In the genomic region with DNA sequence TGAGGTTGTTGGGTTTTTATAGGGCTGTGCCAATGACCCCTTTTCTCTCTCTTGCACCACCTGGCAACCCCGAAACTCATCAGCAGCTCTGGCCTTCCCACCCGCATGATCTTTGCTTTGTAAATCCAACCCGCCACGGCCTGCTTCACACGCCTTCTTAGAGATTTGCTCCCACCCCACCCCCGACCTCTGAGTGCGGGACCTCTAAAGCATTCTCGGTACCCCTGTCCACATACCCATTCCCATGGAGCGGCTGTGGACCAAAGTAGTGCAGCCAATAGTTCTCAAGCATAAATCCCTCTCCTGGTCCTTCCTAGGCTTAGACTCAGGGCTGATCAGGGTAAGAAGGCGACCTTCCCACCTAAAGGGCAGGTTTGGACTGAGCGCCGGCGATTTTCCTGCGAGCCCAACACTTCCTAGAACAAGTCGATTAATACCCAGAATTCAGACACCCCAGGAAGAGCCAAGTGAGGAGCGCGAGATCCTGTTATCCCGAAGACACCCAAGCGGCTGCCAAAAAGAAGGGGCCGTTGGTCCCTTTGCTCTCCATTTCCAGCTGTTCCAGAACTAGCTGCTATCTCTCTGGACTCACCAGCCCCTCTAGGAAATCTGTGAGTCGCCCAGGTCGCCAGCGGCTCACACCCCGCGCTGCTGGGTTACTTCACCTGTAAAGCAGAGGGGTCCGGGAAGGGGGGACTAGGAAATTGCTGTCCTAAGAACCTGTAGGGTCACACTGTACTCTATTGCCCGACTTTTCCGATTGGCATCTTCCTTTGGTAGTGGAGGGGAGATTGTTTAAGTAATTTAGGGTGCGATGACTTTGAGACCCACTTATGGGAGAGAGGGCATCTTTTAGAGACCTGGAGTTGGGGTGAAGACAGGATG, we compare ENCODE assay signal across 14 mouse cellular contexts. TPM values are rescaled to one million over a fixed set of nuclear protein-coding genes. Genes with fewer than 3 reads are reported as not detected.
DNase-seq lines count a peak whose midpoint lies in the region; ATAC-seq and TF ChIP-seq lines count a peak whose summit lies in the region.
"Had no signal": no experiment of that assay in that cellular context is flagged by ENCODE, and none has a peak within 500 bp of the region (broad histone marks: within the 10 kb centered on the region; RNA-seq: fewer than 3 reads in every experiment).

No protein-coding gene starts in this region.

- H3K4me2 ChIP-seq in kidney, postnatal 0 days (ENCODE audit: low read length): peak overlapping the region; percentile 63
- H3K4me2 ChIP-seq in neural tube, embryonic 15.5 days: peak overlapping the region; percentile 70

- H3K27ac ChIP-seq in kidney, postnatal 0 days: no peak overlapping the region
- peak overlapping the region; percentile 83 for H3K27ac ChIP-seq in neural tube, embryonic 15.5 days (replicated peaks)
- H3K27ac ChIP-seq: liver, embryonic 14.5 days had no signal

- peak overlapping the region; percentile 58 for H3K4me3 ChIP-seq in kidney, postnatal 0 days (replicated peaks; ENCODE audit: low read depth, low read length)
- H3K4me3 ChIP-seq in neural tube, embryonic 15.5 days (replicated peaks): peak overlapping the region; percentile 50

- H3K27me3 ChIP-seq in kidney, postnatal 0 days (ENCODE audit: insufficient read depth, low read length): peaks cover 44% of the 10 kb centered on the region
- peaks cover 75% of the 10 kb centered on the region for H3K27me3 ChIP-seq in neural tube, embryonic 15.5 days (replicated peaks)

- peak; percentile 36 for DNase-seq in cerebellum, adult 11 months
- no peak for DNase-seq in cerebellum, postnatal 4 days (ENCODE audit: low spot score in 2 of 2)
- DNase-seq in kidney, postnatal 0 days (ENCODE audit: low spot score): no peak
- DNase-seq in kidney, adult 8-10 months: no peak
- peak; percentile 16 for DNase-seq in induced T-regulatory cell, adult 2 months (ENCODE audit: low read depth)
- DNase-seq in left cerebral cortex, postnatal 10 days (ENCODE audit: extremely low spot score in 1 of 2, low spot score in 2 of 2): no peak
- DNase-seq: gastrocnemius, postnatal 10 days; heart, postnatal 14 days had no signal

- H3K36me3 ChIP-seq in kidney, postnatal 0 days (ENCODE audit: insufficient read depth, low read length): no peaks in the 10 kb centered on the region
- H3K36me3 ChIP-seq in neural tube, embryonic 15.5 days: no peaks in the 10 kb centered on the region
- H3K36me3 ChIP-seq: G1E had no signal

- 7% methylated on average over 29 of the region's 29 CpGs for WGBS in kidney, postnatal 0 days
- WGBS in neural tube, embryonic 15.5 days: 2% methylated on average over 29 of the region's 29 CpGs

- TF ChIP-seq CTCF in kidney, postnatal 0 days (IDR thresholded peaks at IDR 0.05; ENCODE audit: low read depth): no peak

- H3K9ac ChIP-seq in kidney, postnatal 0 days (ENCODE audit: low read depth, low read length): peak overlapping the region; percentile 72; the same call in 1 of the 2 replicates
- peak overlapping the region; percentile 62 for H3K9ac ChIP-seq in neural tube, embryonic 15.5 days (replicated peaks)
- H3K9ac ChIP-seq: liver, embryonic 14.5 days had no signal

- no peak for ATAC-seq in kidney, postnatal 0 days (replicated peaks; ENCODE audit: low FRiP score, low read depth)
- ATAC-seq in neural tube, embryonic 15.5 days (ENCODE audit: low FRiP score): no peak
- ATAC-seq in frontal cortex, adult (ENCODE audit: low TSS enrichment): no peak

- peaks cover 12% of the 10 kb centered on the region for H3K4me1 ChIP-seq in kidney, postnatal 0 days (replicated peaks; ENCODE audit: insufficient read depth, low read length)
- H3K4me1 ChIP-seq in neural tube, embryonic 15.5 days: peaks cover 50% of the 10 kb centered on the region

- no peaks in the 10 kb centered on the region for H3K9me3 ChIP-seq in kidney, postnatal 0 days (replicated peaks; ENCODE audit: low read length)
- no peaks in the 10 kb centered on the region for H3K9me3 ChIP-seq in neural tube, embryonic 15.5 days (replicated peaks)

- intact Hi-C loops in left cerebral cortex, postnatal 10 days (cut with DNase I): no loop called here

RNA-seq across cellular contexts. Expression of a gene that starts 1.9 kb away (rescaled TPM):
- polyA plus RNA-seq in kidney, postnatal 0 days (2015; fragmentation: Nextera tagmentation; extraction: Ambion mirVana): 25.3 and 28.9 TPM in 2 replicates
- 30.0 and 37.6 TPM in 2 replicates for polyA plus RNA-seq in neural tube, embryonic 15.5 days (2015; fragmentation: Nextera tagmentation; extraction: Ambion mirVana)
- under 1 TPM; 0.39 to 0.71 TPM for total RNA-seq in left cerebral cortex, postnatal 10 days (2021)
- total RNA-seq: adrenal gland, adult 18-20 months; gastrocnemius, postnatal 10 days; heart, postnatal 14 days had no signal
- polyA plus RNA-seq: G1E; liver, embryonic 14.5 days; thymus, postnatal 0 days had no signal

RNA-seq across cellular contexts. Expression of a gene that starts 13.9 kb away (rescaled TPM):
- 40.7 and 45.0 TPM in 2 replicates for polyA plus RNA-seq in kidney, postnatal 0 days (2015; fragmentation: Nextera tagmentation; extraction: Ambion mirVana)
- 49.8 and 53.9 TPM in 2 replicates for polyA plus RNA-seq in neural tube, embryonic 15.5 days (2015; fragmentation: Nextera tagmentation; extraction: Ambion mirVana)
- 10 to 100 TPM; 20.9 to 23.7 TPM for total RNA-seq in left cerebral cortex, postnatal 10 days (2021)

Comparison
In these comparisons a context has a peak if more than half of its experiments do, and no peak if none do; other contexts are left out.
1. DNase-seq: peak in cerebellum, adult 11 months (single experiment) and induced T-regulatory cell, adult 2 months (single experiment); none in cerebellum, postnatal 4 days (0 of 2), kidney, postnatal 0 days (single experiment), kidney, adult 8-10 months (0 of 2) and left cerebral cortex, postnatal 10 days (0 of 2).